Mouse (Mus musculus): ENCODE data around the gene Pam. TPM values are rescaled to one million over a fixed set of nuclear protein-coding genes. Genes with fewer than 3 reads are reported as not detected.

The Pam gene
- polyA plus RNA-seq, 1 experiment from 2014 or later, result 65.9 TPM

- H3K4me1 ChIP-seq (replicated peaks; ENCODE audit: control insufficient read depth, insufficient read depth, low read length), result no peaks in the 10 kb centered on the region
- H3K9ac ChIP-seq (ENCODE audit: low read depth, low read length), result no peak overlapping the region
- no peaks in the 10 kb centered on the region for H3K27me3 ChIP-seq (replicated peaks; ENCODE audit: control insufficient read depth, insufficient read depth, low read length)
- H3K36me3 ChIP-seq (ENCODE audit: control insufficient read depth, insufficient read depth), result no peaks in the 10 kb centered on the region
- no peak overlapping the region for H3K4me2 ChIP-seq (replicated peaks; ENCODE audit: low read depth)
- no peak overlapping the region for H3K27ac ChIP-seq (ENCODE audit: low read depth, low read length)
- no peak overlapping the region for H3K4me3 ChIP-seq (ENCODE audit: low read depth, low read length)
- H3K9me3 ChIP-seq (ENCODE audit: control insufficient read depth), result no peaks in the 10 kb centered on the region
- no peak for ATAC-seq
- WGBS, result 54% methylated on average over 2 of the region's 2 CpGs
- TF ChIP-seq CTCF (IDR thresholded peaks at IDR 0.05; ENCODE audit: low read depth), result no peak
Measured at GRCm38 (mm10) chr1:98035736-98036135, 59.7 kb downstream of the Pam start.

- Histone ChIP-seq H3K4me2 (replicated peaks; ENCODE audit: low read depth) (no peak overlapping the region), H3K36me3 (ENCODE audit: control insufficient read depth, insufficient read depth) (no peaks in the 10 kb centered on the region), H3K27me3 (replicated peaks; ENCODE audit: control insufficient read depth, insufficient read depth, low read length) (no peaks in the 10 kb centered on the region), H3K4me1 (replicated peaks; ENCODE audit: control insufficient read depth, insufficient read depth, low read length) (no peaks in the 10 kb centered on the region), H3K4me3 (ENCODE audit: low read depth, low read length) (no peak overlapping the region), H3K9ac (ENCODE audit: low read depth, low read length) (no peak overlapping the region), H3K9me3 (ENCODE audit: control insufficient read depth) (no peaks in the 10 kb centered on the region), H3K27ac (ENCODE audit: low read depth, low read length) (no peak overlapping the region)
- ATAC-seq, result no peak
- peak; percentile 31; the same call in 1 of the 2 replicates for TF ChIP-seq CTCF (IDR thresholded peaks at IDR 0.05; ENCODE audit: low read depth)
- 89% methylated on average over 8 of the region's 8 CpGs for WGBS
Measured at GRCm38 (mm10) chr1:98031802-98032201, 63.6 kb downstream of the Pam start.

- no peak for TF ChIP-seq CTCF (IDR thresholded peaks at IDR 0.05; ENCODE audit: low read depth)
- Histone ChIP-seq H3K4me3 (ENCODE audit: low read depth, low read length) (no peak overlapping the region), H3K4me2 (replicated peaks; ENCODE audit: low read depth) (no peak overlapping the region), H3K27ac (ENCODE audit: low read depth, low read length) (no peak overlapping the region), H3K27me3 (replicated peaks; ENCODE audit: control insufficient read depth, insufficient read depth, low read length) (no peaks in the 10 kb centered on the region), H3K9me3 (ENCODE audit: control insufficient read depth) (no peaks in the 10 kb centered on the region), H3K36me3 (ENCODE audit: control insufficient read depth, insufficient read depth) (no peaks in the 10 kb centered on the region), H3K9ac (ENCODE audit: low read depth, low read length) (no peak overlapping the region), H3K4me1 (replicated peaks; ENCODE audit: control insufficient read depth, insufficient read depth, low read length) (no peaks in the 10 kb centered on the region)
- ATAC-seq, result no peak
- WGBS, result 88% methylated on average over 5 of the region's 5 CpGs
Measured at GRCm38 (mm10) chr1:98029025-98029424, 66.4 kb downstream of the Pam start.

DNA sequence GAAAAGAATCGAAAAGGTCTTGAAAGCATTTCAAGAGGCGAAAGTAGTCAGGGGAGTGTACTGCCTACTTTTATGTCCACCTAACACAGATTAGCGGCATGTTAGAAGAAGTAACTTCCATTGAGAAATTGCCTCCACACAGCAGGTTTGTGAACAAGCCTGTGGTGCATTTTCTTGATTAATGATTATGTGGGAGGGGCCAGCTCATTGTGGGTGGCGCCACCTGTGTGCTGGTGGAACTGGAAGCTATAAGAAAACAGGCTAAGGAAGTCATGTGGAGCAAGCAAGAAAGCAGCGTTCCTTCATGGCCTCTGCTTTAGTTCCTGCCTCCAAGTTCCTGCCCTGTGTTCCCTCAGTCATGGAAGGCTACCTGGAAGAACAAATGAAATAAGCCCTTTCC is 67.0 kb downstream of the Pam start:
- Histone ChIP-seq H3K4me1 (replicated peaks; ENCODE audit: control insufficient read depth, insufficient read depth, low read length) (no peaks in the 10 kb centered on the region), H3K9me3 (ENCODE audit: control insufficient read depth) (no peaks in the 10 kb centered on the region), H3K9ac (ENCODE audit: low read depth, low read length) (no peak overlapping the region), H3K4me3 (ENCODE audit: low read depth, low read length) (no peak overlapping the region), H3K27me3 (replicated peaks; ENCODE audit: control insufficient read depth, insufficient read depth, low read length) (no peaks in the 10 kb centered on the region), H3K4me2 (replicated peaks; ENCODE audit: low read depth) (no peak overlapping the region), H3K36me3 (ENCODE audit: control insufficient read depth, insufficient read depth) (no peaks in the 10 kb centered on the region), H3K27ac (ENCODE audit: low read depth, low read length) (no peak overlapping the region)
- 89% methylated on average over 5 of the region's 5 CpGs for WGBS
- TF ChIP-seq CTCF (IDR thresholded peaks at IDR 0.05; ENCODE audit: low read depth), result 0 out of 2 replicates have a peak, but pooled peaks have one; percentile 2
- ATAC-seq, result no peak

GRCm38 (mm10) chr1:98027959-98028358 is 67.5 kb downstream of the Pam start:
- no peak overlapping the region for H3K4me3 ChIP-seq (ENCODE audit: low read depth, low read length)
- H3K27ac ChIP-seq (ENCODE audit: low read depth, low read length), result no peak overlapping the region
- no peak for ATAC-seq
- no peak overlapping the region for H3K4me2 ChIP-seq (replicated peaks; ENCODE audit: low read depth)
- no peaks in the 10 kb centered on the region for H3K27me3 ChIP-seq (replicated peaks; ENCODE audit: control insufficient read depth, insufficient read depth, low read length)
- TF ChIP-seq CTCF (IDR thresholded peaks at IDR 0.05; ENCODE audit: low read depth), result no peak
- H3K9me3 ChIP-seq (ENCODE audit: control insufficient read depth), result no peaks in the 10 kb centered on the region
- WGBS, result 77% methylated on average over 4 of the region's 4 CpGs
- H3K9ac ChIP-seq (ENCODE audit: low read depth, low read length), result no peak overlapping the region
- no peaks in the 10 kb centered on the region for H3K4me1 ChIP-seq (replicated peaks; ENCODE audit: control insufficient read depth, insufficient read depth, low read length)
- no peaks in the 10 kb centered on the region for H3K36me3 ChIP-seq (ENCODE audit: control insufficient read depth, insufficient read depth)

DNA sequence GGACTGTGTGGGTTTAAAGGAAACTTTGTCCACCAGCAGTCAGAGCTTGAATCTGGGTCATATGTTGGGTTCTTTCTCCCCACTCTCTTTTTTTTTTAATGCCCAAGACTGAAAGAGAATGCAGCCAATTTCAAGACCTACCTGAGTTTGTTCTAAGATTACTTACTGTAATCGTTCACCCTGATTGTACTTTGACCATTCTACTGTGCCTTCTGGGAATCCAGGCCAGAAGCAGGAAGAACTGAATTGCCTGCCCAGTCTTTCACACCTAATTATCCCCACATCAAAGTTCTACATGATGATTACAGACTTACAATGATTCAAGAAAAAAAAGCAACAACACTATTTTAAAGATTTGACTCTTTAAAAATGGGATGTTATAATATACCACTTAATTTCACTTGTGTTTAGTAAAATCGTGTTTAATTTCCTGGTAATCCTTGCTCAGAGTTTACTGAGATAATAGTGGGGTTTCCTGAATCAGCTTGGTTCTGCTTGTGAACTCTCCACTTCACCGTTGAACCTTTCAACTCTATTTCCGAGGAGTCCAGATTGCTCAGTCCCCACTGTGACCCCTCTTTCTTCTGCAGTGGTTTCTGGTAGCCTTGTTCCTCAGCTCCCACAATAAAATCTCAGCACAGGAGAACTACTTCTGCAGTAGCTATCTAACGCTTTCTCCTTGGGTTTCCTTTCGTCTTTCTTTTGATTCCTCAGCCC is 69.4 kb downstream of the Pam start:
- H3K4me3 ChIP-seq (ENCODE audit: low read depth, low read length), result no peak overlapping the region
- H3K4me1 ChIP-seq (replicated peaks; ENCODE audit: control insufficient read depth, insufficient read depth, low read length), result no peaks in the 10 kb centered on the region
- H3K9me3 ChIP-seq (ENCODE audit: control insufficient read depth), result no peaks in the 10 kb centered on the region
- ATAC-seq, result peak; percentile 81
- H3K4me2 ChIP-seq (replicated peaks; ENCODE audit: low read depth), result peak overlapping the region; percentile 27; the same call in 1 of the 2 replicates
- no peak for TF ChIP-seq CTCF (IDR thresholded peaks at IDR 0.05; ENCODE audit: low read depth)
- no peaks in the 10 kb centered on the region for H3K27me3 ChIP-seq (replicated peaks; ENCODE audit: control insufficient read depth, insufficient read depth, low read length)
- no peak overlapping the region for H3K9ac ChIP-seq (ENCODE audit: low read depth, low read length)
- H3K27ac ChIP-seq (ENCODE audit: low read depth, low read length), result no peak overlapping the region
- WGBS, result 53% methylated on average over 6 of the region's 6 CpGs
- H3K36me3 ChIP-seq (ENCODE audit: control insufficient read depth, insufficient read depth), result no peaks in the 10 kb centered on the region
